Mouse (Mus musculus) intestine, embryonic 14.5 days (tissue): ENCODE data around the gene Ppp1r36. TPM values are rescaled to one million over a fixed set of nuclear protein-coding genes. Genes with fewer than 3 reads are reported as not detected.

Experiments used
- ATAC-seq: fragments of 200-750 bp; cut with Nextera tagmentation; replicated peaks from 2 replicates; pipeline ENCODE4 v1.8.0; 2017; ENCODE audit warnings: low read depth, moderate number of reproducible peaks, moderate TSS enrichment, moderate library complexity; ENCODE audit not compliant: low FRiP score, low TSS enrichment
- DNase-seq: peaks from one replicate; pipeline ENCODE4 v3.0.0-alpha.2; 2018; ENCODE audit warnings: low spot score
- H3K27ac ChIP-seq: fragments of 300-500 bp; sonication (generic); 2 replicates; pipeline ENCODE4 v1.5.1; 2014; ENCODE audit warnings: low read depth, mild to moderate bottlenecking, control low read depth
- H3K27me3 ChIP-seq: fragments of 300-500 bp; sonication (generic); replicated peaks from 2 replicates; pipeline ENCODE4 v1.6.1; 2014; ENCODE audit warnings: low read length, control low read depth; ENCODE audit not compliant: control insufficient read depth, insufficient read depth
- H3K36me3 ChIP-seq: fragments of 300-500 bp; sonication (generic); 2 replicates; pipeline ENCODE4 v1.6.1; 2014; ENCODE audit warnings: low read length, control low read depth; ENCODE audit not compliant: control insufficient read depth, insufficient read depth
- H3K4me1 ChIP-seq: fragments of 300-500 bp; sonication (generic); replicated peaks from 2 replicates; pipeline ENCODE4 v1.6.1; 2014; ENCODE audit warnings: low read length, control low read depth, mixed read lengths; ENCODE audit not compliant: control insufficient read depth, insufficient read depth
- H3K4me2 ChIP-seq: fragments of 300-500 bp; sonication (generic); 2 replicates; pipeline ENCODE4 v1.6.1; 2014; ENCODE audit warnings: low read length
- H3K4me3 ChIP-seq: fragments of 300-500 bp; sonication (generic); 2 replicates; pipeline ENCODE4 v1.5.1; 2014; ENCODE audit warnings: low read depth, low read length, control low read depth, mixed read lengths
- H3K9ac ChIP-seq: fragments of 300-500 bp; sonication (generic); 2 replicates; pipeline ENCODE4 v1.6.1; 2014; ENCODE audit warnings: mild to moderate bottlenecking, low read length
- H3K9me3 ChIP-seq: fragments of 300-500 bp; sonication (generic); 2 replicates; pipeline ENCODE4 v1.6.1; 2016; ENCODE audit warnings: low read length, control low read depth; ENCODE audit not compliant: control insufficient read depth
- WGBS: fragments of 180-500 bp; shearing (Covaris S2); extraction: QIAGEN DNeasy Blood & Tissue Kit; methylation state at CpG from one replicate; pipeline ENCODE4 v1.1.7; 2014; 5-methylcytosine and 5-hydroxymethylcytosine counted together
- polyA plus RNA-seq: library from polyadenylated mRNA; unstranded; fragments of >200 nt; fragmentation: Nextera tagmentation; extraction: Ambion mirVana; gene quantifications from 2 replicates; pipeline ENCODE4 v1.2.1, GENCODE M21; 2014

Ppp1r36 gene
- polyA plus RNA-seq, 1 experiment from 2014 or later = 1.9 TPM

DNA sequence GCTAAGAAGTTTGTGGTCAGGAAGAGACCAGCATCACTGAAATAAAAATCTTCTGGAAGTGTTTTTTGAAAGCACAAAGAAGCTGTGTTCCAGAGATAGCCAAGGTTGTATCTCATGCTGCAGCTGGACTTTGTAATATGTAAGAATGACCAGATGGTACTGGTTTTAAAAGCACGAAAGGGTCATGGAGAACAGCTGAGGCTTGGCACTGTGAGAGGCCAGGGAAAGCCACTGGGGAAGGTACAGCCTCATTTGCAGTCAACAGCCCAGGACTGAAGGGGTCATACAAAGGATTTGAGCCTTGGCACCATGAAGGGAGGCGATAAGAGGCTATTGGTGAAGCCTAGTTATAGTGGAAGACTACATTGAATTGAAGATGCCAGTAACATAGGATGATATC, 65.1 kb downstream of the Ppp1r36 start:
- H3K27me3 ChIP-seq = no peaks in the 10 kb centered on the region
- no peak overlapping the region for H3K4me2 ChIP-seq
- H3K4me3 ChIP-seq = no peak overlapping the region
- H3K9me3 ChIP-seq = no peaks in the 10 kb centered on the region
- no peaks in the 10 kb centered on the region for H3K36me3 ChIP-seq
- ATAC-seq = no peak
- H3K27ac ChIP-seq = no peak overlapping the region
- peaks cover 19% of the 10 kb centered on the region for H3K4me1 ChIP-seq
- no peak overlapping the region for H3K9ac ChIP-seq
- WGBS = 84% methylated on average over 2 of the region's 2 CpGs
- DNase-seq = no peak

- peaks cover 18% of the 10 kb centered on the region for H3K4me1 ChIP-seq
- H3K27ac ChIP-seq = no peak overlapping the region
- WGBS = 92% methylated on average over 2 of the region's 2 CpGs
- ATAC-seq (no peak), DNase-seq (no peak)
- H3K9me3 ChIP-seq = no peaks in the 10 kb centered on the region
- no peaks in the 10 kb centered on the region for H3K36me3 ChIP-seq
- no peak overlapping the region for H3K4me2 ChIP-seq
- H3K4me3 ChIP-seq = no peak overlapping the region
- no peaks in the 10 kb centered on the region for H3K27me3 ChIP-seq
- H3K9ac ChIP-seq = no peak overlapping the region
These were observed 65.6 kb downstream of the Ppp1r36 start for GRCm38 (mm10) chr12:76482948-76483347.

DNA sequence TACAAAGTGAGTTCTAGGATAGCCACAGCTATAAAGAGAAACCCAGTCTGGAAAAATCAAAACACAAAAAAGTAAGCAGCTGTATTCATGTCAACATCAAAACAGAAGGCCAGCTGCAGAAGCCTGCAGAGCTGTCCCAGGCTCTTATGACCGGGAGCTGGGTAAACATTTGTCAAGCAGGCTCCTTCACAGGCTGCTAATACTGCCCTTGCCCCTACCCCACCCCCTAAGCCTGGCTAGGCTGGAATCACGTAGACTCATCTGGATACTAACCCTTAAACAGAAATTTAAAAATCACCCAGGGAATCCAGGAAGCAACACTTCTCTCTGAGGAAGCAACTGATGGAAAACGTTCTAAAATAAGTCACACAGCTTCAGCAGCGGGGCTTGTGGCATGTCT, 67.5 kb downstream of the Ppp1r36 start:
- H3K9ac ChIP-seq = no peak overlapping the region
- H3K27ac ChIP-seq = peak overlapping the region; percentile 54; the same call in 1 of the 2 replicates
- H3K4me3 ChIP-seq = no peak overlapping the region
- H3K9me3 ChIP-seq = no peaks in the 10 kb centered on the region
- ATAC-seq = 0 out of 2 replicates have a peak, but pooled peaks have one; percentile 56
- H3K4me2 ChIP-seq = peak overlapping the region; percentile 16; the same call in 1 of the 2 replicates
- 9% methylated on average over 4 of the region's 4 CpGs for WGBS
- no peaks in the 10 kb centered on the region for H3K36me3 ChIP-seq
- H3K27me3 ChIP-seq = no peaks in the 10 kb centered on the region
- H3K4me1 ChIP-seq = peaks cover 10% of the 10 kb centered on the region
- no peak for DNase-seq

- no peaks in the 10 kb centered on the region for H3K27me3 ChIP-seq
- H3K4me3 ChIP-seq = no peak overlapping the region
- H3K4me1 ChIP-seq = peaks cover 8% of the 10 kb centered on the region
- H3K27ac ChIP-seq = peak overlapping the region; percentile 54
- H3K9me3 ChIP-seq = no peaks in the 10 kb centered on the region
- no peaks in the 10 kb centered on the region for H3K36me3 ChIP-seq
- ATAC-seq = no peak
- WGBS = 39% methylated on average over 11 of the region's 11 CpGs
- no peak overlapping the region for H3K9ac ChIP-seq
- H3K4me2 ChIP-seq = peak overlapping the region; percentile 16; the same call in 1 of the 2 replicates
- no peak for DNase-seq
These were observed 68.0 kb downstream of the Ppp1r36 start for GRCm38 (mm10) chr12:76485381-76485780.

- no peak overlapping the region for H3K4me3 ChIP-seq
- H3K4me2 ChIP-seq = no peak overlapping the region
- no peaks in the 10 kb centered on the region for H3K27me3 ChIP-seq
- WGBS = 69% methylated on average over 9 of the region's 9 CpGs
- no peaks in the 10 kb centered on the region for H3K9me3 ChIP-seq
- ATAC-seq (no peak), DNase-seq (no peak)
- H3K27ac ChIP-seq = no peak overlapping the region
- H3K9ac ChIP-seq = no peak overlapping the region
- H3K4me1 ChIP-seq = peaks cover 8% of the 10 kb centered on the region
- no peaks in the 10 kb centered on the region for H3K36me3 ChIP-seq
These were observed 69.6 kb downstream of the Ppp1r36 start for GRCm38 (mm10) chr12:76486943-76487342.

Other genes with a start within 250 kb of the Ppp1r36 start
- not detected in 2 replicates for gene Esr2, start 240.3 kb upstream of the Ppp1r36 start, polyA plus RNA-seq
- not detected in 2 replicates for gene Tex21, start 170.8 kb upstream of the Ppp1r36 start, polyA plus RNA-seq
- 98.8 and 101 TPM in 2 replicates for gene Mthfd1, start 162.2 kb upstream of the Ppp1r36 start, polyA plus RNA-seq
- 4.2 and 5.1 TPM in 2 replicates for gene Akap5, start 92.6 kb upstream of the Ppp1r36 start, polyA plus RNA-seq
- 16.1 and 17.7 TPM in 2 replicates for gene Zbtb25, start 47.9 kb upstream of the Ppp1r36 start, polyA plus RNA-seq
- gene Zbtb1, start 47.3 kb upstream of the Ppp1r36 start, polyA plus RNA-seq = 9.4 and 10.0 TPM in 2 replicates
- 9.2 and 10.3 TPM in 2 replicates for gene Hspa2, start 13.4 kb upstream of the Ppp1r36 start, polyA plus RNA-seq
- 9.5 and 10.4 TPM in 2 replicates for gene Plekhg3, start 113.4 kb downstream of the Ppp1r36 start, polyA plus RNA-seq